Mouse (Mus musculus): ENCODE data around the gene Dab2ip.

Dab2ip gene

DNA sequence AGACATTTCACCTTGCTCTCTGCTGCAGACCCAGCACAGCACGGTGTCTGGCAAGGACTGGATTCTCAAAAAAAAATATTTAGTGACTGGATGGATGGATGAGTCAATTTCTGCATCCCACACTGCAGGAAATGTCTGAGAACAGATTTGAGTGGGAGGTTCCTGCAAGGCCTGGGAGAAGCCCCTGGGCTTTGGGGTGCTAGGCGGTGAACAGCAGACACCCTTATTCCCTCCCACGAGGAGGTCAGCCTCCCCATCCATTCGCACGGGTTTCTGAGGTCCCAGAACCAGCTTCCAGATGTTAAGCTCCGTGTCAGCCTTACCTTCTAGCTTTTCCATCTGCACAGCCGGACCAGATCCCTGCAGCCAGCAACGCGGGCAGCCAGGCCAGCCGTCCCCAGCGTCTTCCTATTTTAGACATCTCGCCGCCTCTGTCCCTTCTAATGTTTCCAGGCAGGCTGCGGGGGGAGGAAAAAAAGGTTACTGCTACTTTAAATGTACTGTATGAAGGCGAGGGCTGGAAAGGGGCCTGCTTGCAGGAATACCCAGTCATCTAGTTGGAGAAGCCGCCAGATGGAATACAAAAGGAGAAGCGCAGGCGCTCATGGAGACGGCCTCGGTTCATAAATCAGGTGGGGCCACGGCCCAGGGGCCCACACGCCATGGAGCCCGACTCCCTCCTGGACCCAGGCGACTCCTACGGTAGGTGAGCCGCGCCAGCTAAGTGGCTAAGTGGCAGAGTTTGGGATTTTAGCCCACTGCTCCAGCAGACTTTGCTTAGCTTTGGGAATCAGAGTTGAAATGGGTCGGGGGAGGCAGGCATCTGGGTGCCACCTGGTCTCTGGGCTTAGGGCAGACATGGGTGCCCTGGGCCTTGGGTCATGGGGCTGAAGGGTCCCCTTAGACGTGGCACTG, at the start of gene Dab2ip:
Gene Dab2ip, plus strand, starts transcription at position 356 of the 915 bp plus-strand sequence.
- no peak for DNase-seq (ENCODE audit: low read depth, low spot score)

DNA sequence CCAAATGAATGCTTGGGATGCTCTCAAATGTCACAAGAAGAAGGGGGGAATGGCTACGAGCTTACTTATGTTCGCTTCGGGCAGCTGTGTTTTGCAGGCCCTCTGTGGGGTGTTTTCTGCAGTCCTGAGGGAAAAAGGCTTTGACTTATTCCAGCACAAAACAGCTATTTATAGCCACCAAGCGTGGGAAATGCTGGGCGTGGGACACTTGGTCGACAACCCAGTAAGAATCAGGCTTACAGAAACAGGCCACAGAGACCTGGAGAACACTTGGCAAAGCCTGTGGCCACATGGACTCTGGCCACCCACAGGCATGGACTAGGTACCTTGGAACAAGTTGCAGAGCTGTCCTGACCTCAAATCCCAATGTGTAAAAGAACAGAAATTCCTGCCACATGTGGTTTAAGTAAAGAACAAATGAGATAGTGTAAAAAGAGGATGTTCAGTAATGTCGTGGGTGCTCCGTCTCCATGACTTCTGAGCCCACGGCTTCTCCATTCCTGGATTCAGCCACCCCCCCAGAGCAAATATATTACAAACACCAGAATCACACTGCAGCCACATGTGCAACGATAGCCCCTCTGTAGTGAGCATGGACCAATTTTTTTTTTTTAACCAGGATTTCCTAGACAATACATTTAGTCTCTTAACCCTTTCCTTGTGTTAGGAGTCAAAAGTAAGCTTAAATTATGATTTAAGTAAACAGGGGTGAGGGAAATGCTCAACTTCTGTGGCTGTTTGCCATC, 49.3 kb upstream of the Dab2ip start:
- no peak for DNase-seq (ENCODE audit: low read depth, low spot score)

DNA sequence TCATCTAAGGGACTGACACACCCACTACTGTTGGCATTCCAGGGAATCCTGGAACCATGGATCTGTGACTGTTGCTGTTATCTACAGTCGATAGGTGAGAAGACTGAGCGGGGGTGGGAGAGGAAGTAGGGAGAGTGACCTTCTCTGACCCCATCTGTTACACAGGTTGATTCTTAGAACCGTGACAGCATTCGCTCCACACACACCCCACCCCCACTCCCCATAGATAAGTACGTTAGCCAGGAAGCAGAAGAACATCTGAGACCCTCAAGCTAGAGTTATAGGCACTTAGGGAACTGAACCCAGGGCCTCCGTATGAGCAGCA, 48.8 kb upstream of the Dab2ip start:
- no peak for DNase-seq (ENCODE audit: low read depth, low spot score)

DNA sequence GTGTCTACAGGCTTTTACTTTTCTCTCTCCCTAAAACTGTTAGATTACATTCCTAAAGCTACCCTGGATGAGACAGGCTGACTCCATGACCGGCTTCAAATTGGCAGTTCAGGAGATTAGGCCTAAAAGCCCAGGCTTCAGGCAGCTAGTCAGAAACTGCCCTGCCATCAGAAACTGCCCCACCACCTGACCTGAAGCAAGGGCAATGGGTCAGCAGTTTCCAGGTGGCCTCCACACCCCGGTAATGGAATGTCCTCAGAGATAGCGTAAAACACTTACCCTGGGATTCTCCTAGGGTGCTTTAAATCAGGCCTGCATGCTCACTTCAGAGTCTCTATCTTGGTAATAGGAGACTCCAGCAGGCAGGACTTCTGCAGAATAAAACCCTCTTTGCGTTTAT, 48.2 kb upstream of the Dab2ip start:
- DNase-seq (ENCODE audit: low read depth, low spot score): no peak

DNA sequence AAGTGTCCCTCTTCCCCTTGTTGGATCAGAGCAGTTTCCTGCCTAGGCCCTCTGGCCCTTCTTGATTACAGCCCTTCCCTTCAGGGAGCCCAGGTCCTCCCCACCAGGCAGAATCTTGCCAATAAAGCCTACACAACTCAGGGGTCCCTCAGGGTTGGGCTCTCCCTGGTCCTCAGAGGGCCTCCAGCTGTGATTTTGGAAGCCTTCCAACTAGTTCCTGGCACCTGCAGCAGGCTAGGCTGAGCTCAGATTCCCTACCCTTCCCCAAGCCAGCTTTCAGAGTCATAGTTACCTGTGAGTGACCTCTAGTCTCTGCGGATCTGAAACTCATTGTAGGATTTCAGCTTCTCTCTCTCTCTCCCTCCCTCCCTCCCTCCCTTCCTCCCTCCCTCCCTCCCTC, 47.1 kb upstream of the Dab2ip start:
- no peak for DNase-seq (ENCODE audit: low read depth, low spot score)

DNA sequence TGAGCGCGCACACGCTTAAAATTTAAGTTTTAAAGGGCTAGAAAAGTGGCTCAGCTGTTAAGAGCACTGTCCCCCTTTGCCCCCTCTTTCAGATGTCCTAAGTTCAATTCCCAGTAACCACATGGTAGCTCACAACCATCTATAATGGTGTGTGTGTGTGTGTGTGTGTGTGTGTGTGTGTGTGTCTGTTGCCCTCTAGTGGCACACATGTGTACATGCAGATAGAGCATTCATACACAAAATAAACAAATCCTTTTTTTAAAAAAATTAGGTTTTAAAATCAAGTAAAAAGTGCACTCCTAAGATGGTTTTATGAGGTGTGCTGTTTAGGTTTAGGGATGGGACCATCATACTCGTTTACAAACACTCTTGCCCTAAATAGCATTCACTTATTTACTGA, 45.8 kb upstream of the Dab2ip start:
- DNase-seq (ENCODE audit: low read depth, low spot score): no peak

DNA sequence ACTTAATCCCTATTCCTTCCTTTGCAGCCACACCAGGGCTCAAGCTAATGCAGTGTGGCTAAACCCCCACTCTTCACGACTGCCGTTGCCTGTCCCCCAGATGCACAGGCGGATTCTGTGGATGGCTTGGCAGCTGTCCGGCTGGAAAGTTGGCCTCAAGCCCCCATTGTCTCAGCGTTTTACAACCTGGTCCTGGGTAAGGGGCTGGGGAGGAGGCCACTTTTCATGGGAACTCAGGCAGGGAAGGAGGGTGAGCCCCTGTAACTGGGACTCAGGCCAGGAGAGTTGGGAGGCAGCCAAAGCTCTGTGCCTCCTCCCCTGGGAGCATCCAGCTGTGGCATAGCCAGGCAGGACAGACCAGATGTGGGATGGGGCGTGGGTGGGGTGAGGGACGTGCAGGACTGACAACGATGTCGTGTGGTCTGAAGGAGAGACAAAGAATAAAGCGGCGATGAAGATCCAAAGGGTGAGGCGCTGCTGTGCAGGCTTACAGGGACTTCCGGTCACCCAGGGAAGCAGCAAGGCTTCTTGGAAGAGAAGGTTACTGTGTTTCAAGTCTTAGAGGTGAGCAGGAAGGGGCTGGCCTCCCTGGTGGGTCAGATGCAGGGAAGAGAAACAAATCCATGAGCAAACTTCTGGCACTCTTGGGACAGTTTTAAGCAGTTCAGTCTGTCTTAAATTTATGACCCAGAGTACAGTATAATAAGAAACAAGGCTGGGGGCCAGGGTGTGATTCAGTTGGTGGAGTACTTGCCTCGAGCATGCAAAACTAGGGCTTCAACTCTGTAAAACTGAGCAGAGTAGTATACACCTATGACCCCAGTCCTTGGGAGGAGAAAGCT, 43.8 kb upstream of the Dab2ip start:
- DNase-seq (ENCODE audit: low read depth, low spot score): no peak

DNA sequence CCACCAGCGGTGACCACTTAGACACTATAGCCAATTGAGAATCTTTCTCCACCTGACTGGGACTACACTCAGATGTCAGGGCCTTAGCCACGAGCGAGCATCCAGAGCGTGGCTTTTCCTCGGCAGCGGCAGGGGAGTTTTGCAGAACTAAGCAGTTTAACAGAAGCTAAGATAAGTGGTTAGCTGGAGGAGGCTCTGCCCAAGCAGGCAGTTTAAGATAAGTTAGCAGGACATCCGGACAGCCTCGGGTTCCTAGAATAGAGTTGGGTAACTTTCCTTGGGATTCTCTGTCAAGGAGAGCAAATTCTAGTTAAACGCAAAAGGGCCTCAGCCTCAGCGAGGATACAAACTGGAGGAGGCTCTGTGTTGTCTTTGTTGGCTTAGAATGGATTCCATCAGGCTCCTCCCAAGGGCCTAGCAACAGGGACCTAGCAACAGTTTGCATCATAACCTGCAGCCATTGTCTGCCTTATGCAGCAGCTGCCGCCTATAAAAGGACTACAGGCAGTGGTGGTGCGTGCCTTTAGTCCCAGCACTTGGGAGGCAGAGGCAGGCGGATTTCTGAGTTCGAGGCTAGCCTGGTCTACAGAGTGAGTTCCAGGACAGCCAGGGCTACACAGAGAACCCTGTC, 31.3 kb upstream of the Dab2ip start:
- DNase-seq (ENCODE audit: low read depth, low spot score): no peak

DNA sequence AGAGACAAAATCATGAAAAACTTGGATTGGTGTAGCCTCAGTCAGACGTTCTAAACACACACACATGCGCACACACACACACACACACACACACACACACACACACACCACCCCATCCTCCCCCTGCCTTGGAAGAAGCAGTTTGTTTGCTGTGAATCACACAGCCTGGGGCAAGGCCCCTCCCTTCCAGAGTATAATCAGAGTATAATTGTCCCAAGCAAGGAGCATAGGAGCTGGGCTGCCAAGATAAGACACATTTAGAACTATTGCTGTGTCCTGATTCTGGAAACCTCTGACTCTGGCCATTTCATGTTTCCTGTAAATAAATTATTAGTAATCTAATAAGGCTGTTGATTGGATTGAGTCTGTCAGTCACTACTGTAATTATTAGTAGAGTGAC, 29.0 kb upstream of the Dab2ip start:
- no peak for DNase-seq (ENCODE audit: low read depth, low spot score)

DNA sequence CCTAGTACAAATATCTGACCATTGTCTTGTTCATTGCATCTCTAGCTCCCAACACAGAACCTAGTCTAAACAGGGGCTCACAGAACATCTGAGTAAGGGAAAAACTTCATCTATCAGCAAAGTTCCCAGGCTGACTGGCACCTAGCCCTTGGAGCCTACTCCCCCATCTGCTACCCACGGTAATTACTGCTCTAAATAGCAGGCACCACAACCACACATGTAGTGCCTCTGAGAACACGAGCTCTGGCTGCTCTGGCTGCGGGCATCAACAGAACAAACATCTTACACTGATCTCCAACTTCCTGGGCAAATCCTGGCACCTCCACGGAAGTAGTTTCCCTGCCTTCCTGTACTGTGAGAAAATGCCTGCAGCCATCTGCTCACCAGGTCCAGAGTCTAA, 28.2 kb upstream of the Dab2ip start:
- no peak for DNase-seq (ENCODE audit: low read depth, low spot score)

DNA sequence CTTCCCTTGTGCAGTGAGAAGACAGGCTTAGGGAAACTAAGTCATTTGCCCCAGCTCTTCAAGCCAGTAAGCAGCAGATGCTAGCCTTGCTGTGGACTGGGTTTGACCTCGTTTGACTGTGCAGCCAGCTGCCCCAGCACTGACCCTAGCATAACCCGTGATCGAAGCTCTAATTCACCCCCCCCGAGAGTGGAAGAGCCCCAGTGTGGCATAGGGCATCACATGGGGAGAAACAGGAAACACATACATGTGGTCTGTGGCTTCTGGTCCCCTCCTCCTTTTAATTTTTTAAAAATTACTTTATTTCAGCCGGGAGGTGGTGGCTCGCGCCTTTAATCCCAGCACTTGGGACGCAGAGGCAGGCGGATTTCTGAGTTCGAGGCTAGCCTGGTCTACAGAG, 27.3 kb upstream of the Dab2ip start:
- no peak for DNase-seq (ENCODE audit: low read depth, low spot score)

DNA sequence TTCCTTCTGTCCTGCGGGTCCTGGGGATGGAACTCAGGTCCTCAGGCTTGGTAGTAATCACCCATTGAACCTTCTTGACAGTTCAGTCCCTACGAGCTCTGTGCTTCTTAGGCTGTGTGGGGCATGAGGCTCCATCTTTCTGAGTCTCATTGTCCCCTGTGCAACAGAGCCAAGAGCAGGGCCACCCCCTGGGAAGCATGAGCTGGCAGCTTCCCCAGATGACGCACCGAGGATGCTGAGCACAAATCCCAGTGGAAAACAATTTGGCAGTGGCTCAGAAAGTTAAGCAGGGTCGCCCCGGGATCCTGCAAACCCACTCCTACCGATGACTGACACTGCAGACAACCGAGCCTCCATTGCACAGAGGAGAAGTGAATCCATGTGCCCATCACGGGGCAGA, 24.4 kb upstream of the Dab2ip start:
- DNase-seq (ENCODE audit: low read depth, low spot score): no peak

DNA sequence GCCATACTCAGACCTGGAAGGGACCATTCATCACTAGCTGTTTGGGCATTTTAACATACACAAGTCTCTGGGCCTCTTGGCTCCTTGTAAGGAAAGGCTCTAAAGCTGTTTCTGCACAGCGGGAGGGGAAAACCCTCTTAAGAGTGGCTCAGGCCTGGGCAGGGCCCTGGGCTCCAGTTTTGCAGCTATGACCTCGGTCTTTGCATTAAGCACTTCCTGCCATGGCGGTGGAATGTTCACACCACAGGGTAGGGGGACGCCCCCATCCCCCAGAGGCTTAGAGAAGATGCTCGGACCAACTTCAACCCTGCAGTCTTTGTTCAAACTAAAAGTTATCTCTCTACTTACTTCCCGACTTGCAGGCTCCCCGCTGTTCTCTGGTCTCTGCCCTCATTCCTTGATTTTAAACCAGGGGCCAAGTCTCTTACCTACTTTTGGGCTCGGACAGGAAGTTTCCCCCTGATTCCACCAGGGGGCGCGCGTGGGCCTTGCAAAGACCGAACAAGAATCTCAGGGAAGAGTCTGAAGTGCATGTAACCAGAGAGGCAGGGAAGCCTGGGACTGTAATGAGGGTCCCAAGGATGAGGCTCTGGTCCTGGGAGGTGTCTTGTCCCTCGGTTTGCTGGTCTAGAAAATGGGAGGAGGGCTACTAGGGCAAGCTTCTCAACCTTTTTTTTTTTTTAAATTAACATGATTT, 18.6 kb upstream of the Dab2ip start:
- peak; percentile 89 for DNase-seq (ENCODE audit: low read depth, low spot score)

DNA sequence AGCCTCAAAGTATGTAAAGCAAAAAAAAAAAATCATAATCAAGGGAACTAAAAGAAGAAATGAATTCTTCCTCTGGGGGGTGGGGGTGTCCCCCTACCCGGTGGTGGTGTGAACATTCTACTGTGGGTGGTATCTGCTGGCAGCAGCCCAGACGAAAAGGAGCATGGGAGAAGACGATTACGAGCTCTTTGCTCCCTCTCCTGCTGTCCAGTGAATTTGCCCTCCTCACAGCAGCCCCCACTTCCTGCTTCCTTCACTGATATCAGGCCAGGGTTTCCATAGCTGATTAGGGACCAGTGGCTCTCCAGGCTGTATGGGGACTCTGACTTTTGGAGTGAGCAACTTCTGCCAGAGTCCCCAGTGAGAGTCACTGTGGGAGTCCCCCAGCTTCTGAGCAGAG, 17.3 kb upstream of the Dab2ip start:
- no peak for DNase-seq (ENCODE audit: low read depth, low spot score)

DNA sequence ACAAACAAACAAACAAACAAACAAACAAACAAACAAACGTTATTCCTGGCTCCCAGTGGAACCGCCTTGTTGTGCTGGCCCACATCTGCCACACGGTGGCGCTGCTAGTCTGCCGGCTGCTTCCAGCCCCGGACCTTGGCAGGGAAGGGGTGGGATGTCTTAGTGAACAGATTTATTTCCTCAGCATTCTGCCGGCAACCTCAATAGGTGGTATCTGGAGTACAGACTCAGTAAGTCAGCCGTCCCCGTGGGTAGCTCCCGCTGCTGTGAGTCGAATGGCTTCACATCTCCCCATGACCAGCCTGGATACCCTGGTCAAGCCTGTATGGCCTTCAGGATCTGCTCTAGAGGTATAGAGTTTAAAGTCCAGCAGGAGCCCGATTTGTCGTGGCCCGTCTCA, 13.3 kb upstream of the Dab2ip start:
- DNase-seq (ENCODE audit: low read depth, low spot score): peak; percentile 68

DNA sequence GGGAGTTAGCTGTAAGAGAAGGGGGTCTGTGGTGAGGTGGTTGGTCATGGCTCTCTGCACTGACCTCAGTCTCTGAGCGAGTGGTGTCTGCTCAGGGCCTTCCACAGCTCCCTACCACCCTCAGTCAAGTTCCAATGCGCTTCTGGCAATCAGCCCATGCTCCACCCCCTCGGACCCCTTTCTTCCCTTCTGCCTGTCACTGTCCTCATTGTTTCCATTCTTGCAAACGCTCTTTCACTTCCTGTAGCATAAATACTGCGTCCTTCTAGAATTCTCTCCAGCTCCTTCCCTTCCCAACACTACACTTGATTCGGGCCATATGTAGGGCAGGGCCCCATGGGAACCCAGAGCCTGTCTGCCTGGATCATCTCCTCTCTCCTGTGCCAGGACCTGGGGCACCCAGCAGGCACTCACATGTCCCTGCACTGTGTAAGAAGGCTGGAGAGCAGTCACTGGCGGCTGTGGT, 12.9 kb upstream of the Dab2ip start:
- DNase-seq (ENCODE audit: low read depth, low spot score): no peak

DNA sequence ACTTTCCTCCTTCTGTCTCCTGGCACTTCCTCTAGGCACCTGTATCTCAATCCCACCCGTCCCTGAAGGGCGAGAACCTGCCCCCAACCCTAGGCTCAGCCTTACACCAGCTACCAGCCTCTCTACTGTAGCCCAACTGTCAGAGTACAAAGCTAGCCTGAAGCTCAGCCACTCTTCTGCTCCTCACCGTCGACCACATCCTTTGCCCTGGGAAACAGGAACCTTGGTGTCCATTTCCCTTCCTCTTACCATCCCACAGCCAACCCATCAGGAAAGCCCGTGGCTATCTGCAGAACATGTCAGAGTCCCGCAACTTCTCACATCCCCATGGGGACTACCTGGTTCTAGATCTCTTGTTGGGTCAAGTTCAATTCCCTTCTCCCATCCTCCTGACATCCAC, 11.6 kb upstream of the Dab2ip start:
- DNase-seq (ENCODE audit: low read depth, low spot score): no peak

DNA sequence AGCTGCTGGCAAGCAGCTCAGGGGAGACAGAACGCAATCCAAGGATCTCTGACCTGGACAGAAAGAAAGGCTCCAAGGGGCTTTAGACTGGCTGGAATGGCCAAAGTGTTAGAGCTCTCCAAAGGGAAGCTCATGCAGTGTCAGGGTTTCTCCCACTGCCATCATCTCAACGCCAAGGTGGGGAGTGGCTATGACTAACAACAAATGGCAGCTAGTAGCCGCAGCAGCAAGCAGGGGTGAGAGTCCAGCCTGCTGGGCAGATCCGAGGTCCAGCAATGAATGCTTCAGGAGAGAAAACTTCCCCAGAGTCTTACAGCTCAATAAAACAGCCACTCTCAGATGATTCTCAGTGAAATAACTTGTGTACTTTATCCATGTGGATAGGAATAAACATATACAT, 8.9 kb upstream of the Dab2ip start:
- no peak for DNase-seq (ENCODE audit: low read depth, low spot score)

DNA sequence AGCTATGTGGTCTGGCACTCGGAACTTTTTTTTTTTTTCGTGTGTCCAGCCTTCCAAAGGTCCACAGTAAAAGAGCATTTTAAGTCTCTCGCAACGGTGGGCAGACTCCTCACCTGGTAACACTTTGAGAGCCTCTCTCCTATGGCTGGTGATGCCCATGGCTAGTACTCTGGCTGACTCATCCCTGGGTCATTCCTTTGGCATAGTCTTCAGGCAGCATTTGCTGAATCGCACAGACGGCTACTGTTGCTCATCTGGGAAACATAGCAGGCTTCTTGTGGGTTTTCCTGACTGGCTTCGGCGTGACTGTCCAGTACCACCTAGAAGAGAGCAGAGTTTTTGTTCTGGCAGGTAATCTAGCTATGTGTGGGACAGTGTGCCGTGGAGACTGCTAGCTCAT, 8.0 kb upstream of the Dab2ip start:
- DNase-seq (ENCODE audit: low read depth, low spot score): no peak

DNA sequence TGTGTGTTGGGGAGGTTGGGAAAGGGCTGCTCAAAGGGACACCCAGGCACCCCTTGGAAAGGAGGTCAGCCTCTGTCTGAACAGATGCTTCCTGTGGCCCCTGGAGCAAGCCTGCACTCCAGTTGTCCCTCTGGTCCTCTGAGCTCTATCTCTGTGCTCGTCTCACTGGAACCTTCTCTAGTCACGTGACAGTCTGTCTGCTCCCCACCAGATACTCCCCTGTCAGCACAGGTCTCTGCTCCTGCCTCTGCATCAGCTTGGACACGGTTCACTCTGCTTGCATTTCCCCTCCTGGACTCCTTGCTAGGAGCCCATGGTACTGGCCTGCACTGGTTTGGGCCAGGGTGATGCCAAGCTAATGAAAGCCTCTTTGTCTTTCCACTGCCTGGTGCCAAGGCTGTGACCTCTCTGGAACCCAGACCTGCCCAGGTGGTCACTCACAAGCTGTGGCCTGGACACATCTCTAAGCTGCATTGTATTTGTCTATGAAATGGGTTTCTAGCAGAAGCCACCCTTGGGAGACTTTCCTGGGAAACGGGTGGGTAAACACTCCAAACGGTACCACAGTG, 1.1 kb upstream of the Dab2ip start:
- no peak for DNase-seq (ENCODE audit: low read depth, low spot score)

Measured in CD4-positive, CD25-positive, alpha-beta regulatory T cell, adult 2 months (primary cell).